Comparison of ENCODE assay signal across 30 mouse cellular contexts in genomic region chr5:34910504-34910815, GRCm38 (mm10). TPM values are rescaled to one million over a fixed set of nuclear protein-coding genes. Genes with fewer than 3 reads are reported as not detected.
DNase-seq lines count a peak whose midpoint lies in the region; ATAC-seq lines count a peak whose summit lies in the region.
"Had no signal": no experiment of that assay in that cellular context is flagged by ENCODE, and none has a peak within 500 bp of the region (broad histone marks: within the 10 kb centered on the region; RNA-seq: fewer than 3 reads in every experiment).

No protein-coding gene starts in this region.

- peaks cover 100% of the 10 kb centered on the region for H3K4me1 ChIP-seq in megakaryocyte, embryonic 14.5 days
- peaks cover 48% of the 10 kb centered on the region for H3K4me1 ChIP-seq in liver, embryonic 15.5 days (replicated peaks)
- no peaks in the 10 kb centered on the region; the same call in 1 of the 2 replicates for H3K4me1 ChIP-seq in forebrain, embryonic 13.5 days
- H3K4me1 ChIP-seq: embryonic facial prominence, embryonic 12.5 days; forebrain, embryonic 15.5 days; intestine, embryonic 15.5 days had no signal

- peak; percentile 46 for DNase-seq in liver
- DNase-seq in ovary, postnatal 36 days (ENCODE audit: low spot score) = no peak
- no peak for DNase-seq in left cerebral cortex, postnatal 4 days
- DNase-seq: adrenal gland, postnatal 10 days; cerebellum, adult 11-12 months; cerebellum, adult 9-11 months; embryo, embryonic 11 days; gastrocnemius, adult 2 months; heart, adult 2 months; heart, postnatal 10 days; kidney, adult 2 months; kidney, postnatal 36 days; lung, embryonic 14.5 days; midbrain, embryonic 14.5 days; retina, postnatal 1 day; right cerebral cortex, postnatal 14 days; thymus, adult 18-20 months; thymus, postnatal 25 days had no signal

- peak overlapping the region; percentile 13 for H3K4me3 ChIP-seq in megakaryocyte, embryonic 14.5 days (replicated peaks)
- H3K4me3 ChIP-seq in liver, embryonic 15.5 days (replicated peaks) = no peak overlapping the region
- H3K4me3 ChIP-seq in forebrain, embryonic 13.5 days = no peak overlapping the region
- H3K4me3 ChIP-seq: embryonic facial prominence, embryonic 12.5 days; forebrain, embryonic 15.5 days; gastrocnemius, adult 2 months; heart, adult 2 months; heart, embryonic 13.5 days; intestine, embryonic 15.5 days; layer of hippocampus, adult 2 months had no signal

- no peaks in the 10 kb centered on the region for H3K9me3 ChIP-seq in megakaryocyte, embryonic 14.5 days
- H3K9me3 ChIP-seq in liver, embryonic 15.5 days (replicated peaks) = no peaks in the 10 kb centered on the region
- H3K9me3 ChIP-seq in forebrain, embryonic 13.5 days (replicated peaks) = no peaks in the 10 kb centered on the region
- H3K9me3 ChIP-seq: embryonic facial prominence, embryonic 12.5 days; forebrain, embryonic 15.5 days; G1E; heart, embryonic 13.5 days; intestine, embryonic 15.5 days had no signal

- intact Hi-C loops in left cerebral cortex, postnatal 4 days (cut with DNase I) = loop anchor here (5.0 to 10.0 kb wide), 2 partner anchors 112 to 434 kb away; no protein-coding TSS in a partner anchor

- 68% methylated on average over 4 of the region's 4 CpGs for WGBS in liver, embryonic 15.5 days (ENCODE audit: insufficient replicate concordance)
- WGBS in forebrain, embryonic 13.5 days = 80% methylated on average over 4 of the region's 4 CpGs

- H3K27me3 ChIP-seq in megakaryocyte, embryonic 14.5 days (replicated peaks) = no peaks in the 10 kb centered on the region
- H3K27me3 ChIP-seq in liver, embryonic 15.5 days = no peaks in the 10 kb centered on the region
- no peaks in the 10 kb centered on the region for H3K27me3 ChIP-seq in forebrain, embryonic 13.5 days
- H3K27me3 ChIP-seq: embryonic facial prominence, embryonic 12.5 days; forebrain, embryonic 15.5 days; heart, embryonic 13.5 days; intestine, embryonic 15.5 days had no signal

- ATAC-seq in megakaryocyte, adult 5-6 weeks (ENCODE audit: poor library complexity, severe bottlenecking) = no peak
- peak; percentile 69 for ATAC-seq in liver, embryonic 15.5 days (ENCODE audit: insufficient read depth)
- ATAC-seq in forebrain, embryonic 13.5 days = no peak
- ATAC-seq: forebrain, embryonic 15.5 days; hindbrain, postnatal 0 days; intestine, embryonic 15.5 days had no signal

- peak overlapping the region; percentile 90 for H3K27ac ChIP-seq in liver, embryonic 15.5 days (replicated peaks)
- no peak overlapping the region for H3K27ac ChIP-seq in forebrain, embryonic 13.5 days
- H3K27ac ChIP-seq: embryonic facial prominence, embryonic 12.5 days; forebrain, embryonic 15.5 days; gastrocnemius, adult 2 months; heart, adult 2 months; heart, embryonic 13.5 days; hindbrain, postnatal 0 days; intestine, embryonic 15.5 days; layer of hippocampus, adult 2 months had no signal

- peak overlapping the region; percentile 10; the same call in 1 of the 2 replicates for H3K9ac ChIP-seq in liver, embryonic 15.5 days
- no peak overlapping the region for H3K9ac ChIP-seq in forebrain, embryonic 13.5 days
- H3K9ac ChIP-seq: embryonic facial prominence, embryonic 12.5 days; forebrain, embryonic 15.5 days; heart, embryonic 13.5 days; intestine, embryonic 15.5 days; lung, embryonic 14.5 days had no signal

- peaks cover 93% of the 10 kb centered on the region for H3K36me3 ChIP-seq in megakaryocyte, embryonic 14.5 days (replicated peaks; ENCODE audit: low read length)
- peaks cover 49% of the 10 kb centered on the region for H3K36me3 ChIP-seq in liver, embryonic 15.5 days (replicated peaks)
- peaks cover 61% of the 10 kb centered on the region for H3K36me3 ChIP-seq in forebrain, embryonic 13.5 days (ENCODE audit: poor library complexity, severe bottlenecking)

- H3K4me2 ChIP-seq in liver, embryonic 15.5 days = peak overlapping the region; percentile 50
- H3K4me2 ChIP-seq in forebrain, embryonic 13.5 days = no peak overlapping the region
- H3K4me2 ChIP-seq: embryonic facial prominence, embryonic 12.5 days; forebrain, embryonic 15.5 days; heart, embryonic 13.5 days; intestine, embryonic 15.5 days; lung, embryonic 14.5 days had no signal

RNA-seq across cellular contexts. Expression of gene Msantd1, which starts 2.6 kb away (rescaled TPM):
- polyA plus RNA-seq in megakaryocyte, embryonic 14.5 days (2012; ENCODE audit: insufficient read depth, low replicate concordance) = 15.3 and 26.3 TPM in 2 replicates
- total RNA-seq in megakaryocyte, adult 5-6 weeks (2015) = 0.80 and 1.2 TPM in 2 replicates
- 0.44 TPM in 1 of 2 replicates, not detected in the other for total RNA-seq in megakaryocyte, adult 5-6 weeks (2017)
- polyA plus RNA-seq in liver, embryonic 15.5 days (2015; fragmentation: Nextera tagmentation; extraction: Ambion mirVana) = 0.10 and 0.30 TPM in 2 replicates
- polyA plus RNA-seq in forebrain, embryonic 13.5 days (2015; fragmentation: Nextera tagmentation; extraction: Ambion mirVana) = 2.2 and 3.9 TPM in 2 replicates
- total RNA-seq in left cerebral cortex, postnatal 4 days (2021) = 10 to 100 TPM; 19.8 to 21.1 TPM
- total RNA-seq: monocyte, adult 5-6 weeks had no signal
- polyA plus RNA-seq: heart, embryonic 13.5 days had no signal

RNA-seq across cellular contexts. Expression of gene Rgs12, which starts 38.8 kb away (rescaled TPM):
- polyA plus RNA-seq in megakaryocyte, embryonic 14.5 days (2012; ENCODE audit: insufficient read depth, low replicate concordance) = 37.1 and 38.7 TPM in 2 replicates
- total RNA-seq in megakaryocyte, adult 5-6 weeks (2015) = 5.7 and 8.5 TPM in 2 replicates
- 6.2 and 7.1 TPM in 2 replicates for total RNA-seq in megakaryocyte, adult 5-6 weeks (2017)
- 17.0 and 20.1 TPM in 2 replicates for polyA plus RNA-seq in liver, embryonic 15.5 days (2015; fragmentation: Nextera tagmentation; extraction: Ambion mirVana)
- 64.7 and 71.2 TPM in 2 replicates for polyA plus RNA-seq in forebrain, embryonic 13.5 days (2015; fragmentation: Nextera tagmentation; extraction: Ambion mirVana)
- total RNA-seq in left cerebral cortex, postnatal 4 days (2021) = 10 to 100 TPM; 62.9 TPM
